Mouse (Mus musculus) lung, adult 2 months (tissue): ENCODE results near the gene Sypl.

Experiments
- CTCF ChIP-seq: fragments of 200-500 bp; IDR thresholded peaks from 2 replicates; pipeline ENCODE4 v1.5.1; 2011; ENCODE audit warnings: mild to moderate bottlenecking, low read length, control low read depth; ENCODE audit not compliant: insufficient read depth
- POLR2A ChIP-seq: fragments of 200-500 bp; IDR thresholded peaks from 2 replicates; pipeline ENCODE4 v1.6.1; 2011; ENCODE audit warnings: low read depth, mild to moderate bottlenecking, control low read depth, low read length, borderline replicate concordance; ENCODE audit errors: extremely low read depth

GRCm38 (mm10) chr12:33028109-33028691 is 74.5 kb downstream of the Sypl start:
- TF ChIP-seq CTCF (no peak), POLR2A (no peak)
